Mouse (Mus musculus) naive thymus-derived CD4-positive, alpha-beta T cell, adult 2 months (primary cell): ENCODE results near the gene Tnik.

Experiments used
- DNase-seq: peaks from one replicate; pipeline ENCODE4 v3.0.0-alpha.2; 2011; ENCODE audit warnings: low read depth

Gene Tnik

GRCm38 (mm10) chr3:28263002-28263947 is at the start of gene Tnik:
Gene Tnik (plus strand): TSS chr3:28263214.
- DNase-seq, result peak; percentile 93

- DNase-seq, result no peak
Observed at GRCm38 (mm10) chr3:28214886-28215311, 48.1 kb upstream of the Tnik start.

DNA sequence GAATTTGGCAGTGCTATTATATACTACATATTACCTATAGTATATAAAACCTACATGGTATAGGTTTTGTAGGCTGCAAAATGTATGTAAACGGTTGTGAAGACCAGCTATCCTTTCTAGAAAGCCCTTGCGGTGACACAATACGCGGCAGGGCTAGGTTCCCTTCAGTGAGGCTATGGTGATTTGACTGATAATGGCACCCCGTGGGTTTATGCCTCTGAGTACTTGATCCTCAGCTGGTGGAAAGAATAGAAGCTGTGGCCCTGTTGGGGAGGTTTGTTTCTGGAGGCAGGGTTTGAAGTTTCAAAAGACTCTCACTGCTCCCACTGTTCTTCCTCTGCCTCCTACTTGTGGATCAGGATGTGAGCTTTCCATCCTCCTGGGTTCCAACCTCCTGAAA is 46.0 kb upstream of the Tnik start:
- DNase-seq, result no peak

DNA sequence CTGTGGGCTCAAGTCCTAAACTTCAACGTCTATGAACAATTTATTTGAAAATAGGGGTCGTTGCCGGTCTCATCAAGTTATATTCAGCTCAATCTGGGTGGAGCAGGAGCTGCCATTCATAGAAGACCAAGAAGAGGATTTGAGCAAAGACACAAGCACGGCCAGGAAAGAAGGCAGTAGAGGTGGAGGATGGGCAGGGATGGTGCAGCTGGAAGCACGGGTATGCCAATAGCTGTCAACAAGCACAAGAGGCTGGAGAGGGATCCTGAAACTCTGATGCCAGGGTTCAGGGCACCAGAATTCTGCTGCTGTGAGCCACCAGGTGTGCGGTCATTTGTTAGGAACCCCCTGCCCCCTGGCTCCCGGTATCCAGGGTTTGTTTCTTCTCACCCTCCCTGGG is 43.5 kb upstream of the Tnik start:
- DNase-seq, result no peak

DNA sequence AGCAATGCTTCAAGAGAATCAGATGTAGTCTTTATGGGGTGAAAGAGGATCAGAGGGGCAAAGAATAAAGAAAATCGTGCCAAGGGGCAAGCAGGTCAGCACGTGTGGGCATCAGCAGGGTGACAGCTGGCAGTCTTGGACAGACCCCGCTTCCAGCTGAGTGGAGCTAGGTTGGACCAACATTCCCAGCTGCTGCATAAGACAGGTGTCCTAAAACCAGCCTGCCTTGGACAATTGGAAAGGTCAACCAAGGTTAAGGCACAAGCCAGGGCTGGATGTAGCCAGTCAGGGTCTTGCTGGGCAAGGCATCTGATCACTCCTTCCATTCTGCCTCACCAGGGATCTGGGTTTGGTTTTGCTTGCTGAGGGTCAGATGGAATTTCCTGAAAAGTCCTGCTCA is 43.0 kb upstream of the Tnik start:
- DNase-seq, result no peak

- DNase-seq, result no peak
Observed at GRCm38 (mm10) chr3:28224437-28225356, 38.3 kb upstream of the Tnik start.

DNA sequence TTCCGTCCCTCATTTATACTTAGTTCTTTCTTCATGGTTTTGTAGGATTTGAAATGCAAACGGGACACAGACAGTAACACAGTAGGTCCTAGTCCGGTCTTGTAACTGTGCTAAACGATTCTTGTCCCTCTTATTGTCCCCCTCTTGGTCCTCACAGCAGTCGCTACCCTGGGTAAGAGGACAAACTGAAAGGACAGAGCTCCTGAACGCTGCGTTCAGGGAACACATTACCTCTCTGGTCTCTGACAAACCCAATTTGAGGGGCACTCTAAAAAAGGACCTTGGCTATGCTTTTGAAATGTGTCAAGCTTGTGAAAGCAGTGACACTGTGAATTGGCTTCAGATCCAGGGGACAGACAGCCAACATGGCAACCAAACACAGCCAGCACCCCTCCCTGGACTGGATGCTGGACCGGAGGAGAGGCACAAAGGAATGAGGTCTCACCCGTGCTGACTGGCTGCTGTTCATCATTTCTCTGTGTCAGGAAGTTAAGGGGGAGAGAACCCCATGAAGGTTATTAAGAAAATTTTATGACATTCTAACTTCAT is 37.6 kb upstream of the Tnik start:
- DNase-seq, result no peak

- no peak for DNase-seq
Observed at GRCm38 (mm10) chr3:28226181-28226580, 36.8 kb upstream of the Tnik start.

- no peak for DNase-seq
Observed at GRCm38 (mm10) chr3:28228930-28229329, 34.1 kb upstream of the Tnik start.

DNA sequence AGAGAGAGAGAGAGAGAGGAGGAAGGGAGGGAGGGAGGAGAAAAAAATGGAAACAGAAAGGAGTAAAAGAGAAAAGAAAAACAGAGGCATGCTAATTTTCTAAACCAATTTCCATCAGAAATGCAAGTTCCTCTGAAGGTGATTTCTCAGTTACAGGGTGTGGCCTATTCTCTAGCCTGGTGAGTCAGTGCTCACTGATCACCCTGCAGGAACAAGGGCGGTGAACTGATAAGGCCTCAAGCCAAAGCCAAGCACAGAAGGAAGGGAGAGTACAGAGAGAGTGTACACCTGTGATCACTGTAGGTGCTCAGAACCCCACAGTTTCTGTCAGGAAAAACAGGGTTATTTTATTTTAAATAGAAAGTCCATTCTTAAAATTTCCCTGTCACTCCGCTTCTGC is 33.5 kb upstream of the Tnik start:
- no peak for DNase-seq

DNA sequence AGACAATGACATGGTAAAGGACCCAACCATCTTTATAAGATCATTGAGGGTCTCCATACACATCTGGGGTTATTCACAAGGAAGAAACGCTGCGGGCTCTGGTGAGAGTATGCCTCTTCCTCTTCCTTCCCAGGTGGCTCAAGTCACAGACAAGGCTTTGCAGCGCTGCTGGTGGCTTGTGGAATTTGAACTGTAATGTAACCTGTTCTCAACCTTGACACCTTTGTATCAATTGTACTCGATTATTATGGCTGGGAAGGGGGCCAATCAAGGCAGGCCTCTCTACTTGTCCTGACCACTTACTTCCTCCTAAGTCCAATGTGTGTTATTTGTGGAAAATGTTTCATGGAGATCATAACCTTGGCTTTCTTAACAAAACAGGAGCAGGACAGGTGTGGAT is 30.1 kb upstream of the Tnik start:
- no peak for DNase-seq

DNA sequence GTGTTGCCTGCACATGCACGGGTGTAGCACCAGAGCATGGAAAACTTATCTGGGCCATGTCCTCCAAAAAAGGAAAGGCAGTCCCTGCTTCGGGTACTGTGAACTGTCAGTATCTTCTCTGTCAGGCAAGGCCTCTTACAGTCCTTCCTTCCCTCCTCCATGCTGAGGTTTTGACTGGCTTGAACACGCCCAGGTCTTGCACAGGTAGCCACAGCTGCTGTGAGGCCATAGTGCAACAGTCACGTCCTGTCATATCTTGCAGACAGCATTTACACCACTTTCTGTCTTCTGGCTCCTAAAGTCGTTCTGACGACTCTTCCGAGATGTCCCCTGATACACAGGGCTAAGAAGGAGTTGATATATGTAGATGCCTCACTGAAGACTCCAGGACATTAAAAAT is 28.8 kb upstream of the Tnik start:
- DNase-seq, result no peak

DNA sequence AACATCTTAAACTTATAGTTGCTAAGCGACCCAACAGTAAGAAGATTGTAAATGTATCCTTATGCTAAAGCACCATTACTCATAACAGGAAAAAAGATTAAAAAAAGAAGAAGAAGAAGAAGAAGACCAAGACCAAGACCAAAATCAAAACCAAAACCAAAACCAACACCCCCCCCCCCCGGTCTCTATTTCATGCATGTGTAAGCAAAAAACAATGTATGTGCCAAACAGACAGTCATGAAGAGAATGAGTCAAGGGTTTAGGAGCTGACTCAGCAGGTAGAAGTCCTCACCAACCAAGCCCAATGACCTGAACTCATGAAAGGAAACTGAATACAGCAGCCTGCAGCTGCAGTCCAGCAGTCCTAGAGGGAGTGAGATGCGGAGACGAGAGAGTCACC is 26.3 kb upstream of the Tnik start:
- no peak for DNase-seq

- no peak for DNase-seq
Observed at GRCm38 (mm10) chr3:28238136-28238535, 24.9 kb upstream of the Tnik start.

- DNase-seq, result no peak
Observed at GRCm38 (mm10) chr3:28242561-28242960, 20.5 kb upstream of the Tnik start.

GRCm38 (mm10) chr3:28244244-28244890 is 18.6 kb upstream of the Tnik start:
- DNase-seq, result peak; percentile 21

DNA sequence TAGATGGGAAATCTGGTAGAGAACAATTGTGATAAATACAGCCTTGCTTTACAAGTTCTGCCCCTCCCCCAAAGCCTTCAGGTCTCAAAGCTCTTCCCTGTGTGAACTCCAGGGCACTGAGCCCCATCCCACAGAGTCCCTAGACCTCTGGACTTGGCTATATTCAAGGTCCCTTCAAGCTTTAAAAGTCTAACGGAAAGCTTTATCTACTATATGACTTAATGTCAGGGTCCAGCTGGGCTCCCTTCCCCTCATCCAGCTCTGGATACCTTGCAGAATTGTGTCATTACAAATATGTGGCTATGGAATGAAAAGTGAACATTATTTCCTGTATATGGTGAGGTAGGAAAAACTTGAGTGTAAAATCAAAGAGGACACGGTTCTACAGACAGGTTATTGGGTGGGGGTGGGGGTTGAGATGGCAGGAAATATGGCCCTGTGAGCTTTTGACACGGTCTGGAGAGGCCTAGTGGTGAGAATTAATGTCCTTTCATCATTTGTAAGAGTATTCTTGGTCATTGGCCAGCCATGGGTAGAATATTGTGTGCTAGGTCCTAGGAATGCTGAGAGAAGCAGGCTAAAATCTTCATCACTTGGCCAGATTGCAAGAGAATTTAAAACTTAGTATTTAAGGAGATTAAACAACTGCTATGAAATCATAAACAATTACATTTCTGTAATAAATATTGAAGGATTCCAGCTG is 14.6 kb upstream of the Tnik start:
- DNase-seq, result no peak

GRCm38 (mm10) chr3:28255711-28256110 is 7.3 kb upstream of the Tnik start:
- peak; percentile 34 for DNase-seq

GRCm38 (mm10) chr3:28262371-28263001 is 528 bp upstream of the Tnik start:
- no peak for DNase-seq

DNA sequence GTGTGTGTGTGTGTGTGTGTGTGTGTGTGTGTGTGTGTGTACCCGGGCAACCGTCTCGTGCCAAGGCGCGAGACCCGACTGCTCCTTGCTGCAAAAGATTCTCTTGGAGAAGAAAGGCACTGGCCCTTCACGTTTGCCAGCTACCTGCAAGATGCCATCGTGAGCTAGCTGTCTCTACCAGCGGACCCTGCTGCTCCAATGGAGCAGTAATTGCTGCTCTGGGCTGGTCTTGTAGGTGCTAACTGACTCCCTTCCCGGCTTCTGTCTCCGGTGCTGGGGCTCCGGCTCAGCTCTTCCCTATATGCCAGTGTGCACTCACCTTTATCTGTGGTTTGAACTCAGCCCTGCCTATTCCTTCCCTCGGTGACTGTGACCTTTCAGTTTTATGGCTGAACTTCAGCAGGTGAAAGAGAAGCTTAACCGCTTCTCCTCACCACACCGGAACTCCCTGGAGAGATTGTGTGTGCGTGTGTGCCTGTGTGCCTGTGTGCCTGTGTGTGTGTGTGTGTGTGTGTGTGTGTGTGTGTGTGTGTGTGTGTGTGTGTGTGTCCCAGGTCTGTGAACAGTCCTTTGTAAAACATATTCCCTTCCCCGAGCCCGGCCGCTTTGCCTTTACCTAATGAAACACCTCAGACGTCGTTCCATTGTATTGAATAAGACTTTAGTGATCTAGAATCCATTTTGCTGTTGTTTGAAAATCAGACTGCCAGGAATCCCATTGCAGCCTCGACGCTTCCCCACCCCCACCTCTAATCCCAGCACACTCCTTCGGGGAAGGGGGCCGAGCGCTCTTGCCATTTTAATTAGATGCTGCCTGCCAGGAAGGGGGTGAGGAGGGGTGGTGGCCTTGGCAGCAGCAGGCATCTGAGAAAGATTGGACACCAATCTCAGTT is 1.2 kb downstream of the Tnik start:
- DNase-seq, result peak; percentile 83
